Mouse (Mus musculus) ES-E14 (cell line): ENCODE data around the gene Tspo. TPM values are rescaled to one million over a fixed set of nuclear protein-coding genes. Genes with fewer than 3 reads are reported as not detected.

Experiments used
- DNase-seq: peaks from one replicate; pipeline ENCODE4 v3.0.0-alpha.2; 2013; ENCODE audit warnings: low read depth, low spot score
- H3K27ac ChIP-seq: 2 replicates; pipeline ENCODE4 v1.5.1; 2012; ENCODE audit warnings: low read depth, mild to moderate bottlenecking, low read length, moderate library complexity, mixed read lengths; ENCODE audit not compliant: poor library complexity, insufficient read depth, severe bottlenecking
- H3K36me3 ChIP-seq: 2 replicates; pipeline ENCODE4 v1.6.1; 2012; ENCODE audit warnings: mild to moderate bottlenecking, low read length, moderate library complexity, mixed read lengths; ENCODE audit not compliant: control insufficient read depth, poor library complexity, insufficient read depth, severe bottlenecking
- H3K4me1 ChIP-seq, 2 experiments: fragments of 150-350 bp in 1 of 2; sonication (generic) in 1 of 2; 2 replicates each; pipeline ENCODE4 v1.6.1; 2012; ENCODE audit warnings: low read length in 2 of 2, mild to moderate bottlenecking in 1 of 2, mixed read lengths in 1 of 2; ENCODE audit not compliant: control insufficient read depth in 2 of 2, insufficient read depth in 2 of 2, poor library complexity in 1 of 2
- H3K4me3 ChIP-seq, 2 experiments: fragments of 150-350 bp in 1 of 2; sonication (generic) in 1 of 2; 2 replicates each; pipeline ENCODE4 v1.5.1; 2012; ENCODE audit warnings: low read length in 2 of 2, low read depth in 1 of 2, mild to moderate bottlenecking in 1 of 2, mixed read lengths in 1 of 2; ENCODE audit not compliant: insufficient read depth in 1 of 2, poor library complexity in 1 of 2, severe bottlenecking in 1 of 2
- H3K9ac ChIP-seq: 2 replicates; pipeline ENCODE4 v1.6.1; 2012; ENCODE audit warnings: low read depth, mild to moderate bottlenecking, low read length, mixed read lengths; ENCODE audit not compliant: poor library complexity, insufficient read depth, severe bottlenecking
- H3K9me3 ChIP-seq: fragments of 150-350 bp; sonication (generic); 2 replicates; pipeline ENCODE4 v1.6.1; 2012; ENCODE audit warnings: low read depth, mild to moderate bottlenecking, low read length; ENCODE audit not compliant: control insufficient read depth, insufficient read depth
- CHD2 ChIP-seq: IDR thresholded peaks from 2 replicates; pipeline ENCODE4 v1.6.1; 2014; ENCODE audit warnings: mild to moderate bottlenecking, low read depth, low read length, inconsistent platforms
- HCFC1 ChIP-seq: IDR thresholded peaks from 2 replicates; pipeline ENCODE4 v1.6.1; 2012; ENCODE audit warnings: low read length, inconsistent platforms, borderline replicate concordance; ENCODE audit not compliant: insufficient read depth
- MAFK ChIP-seq: IDR thresholded peaks from 2 replicates; pipeline ENCODE4 v1.6.1; 2014; ENCODE audit warnings: mild to moderate bottlenecking, low read depth, low read length, inconsistent platforms; ENCODE audit not compliant: insufficient read depth
- ZC3H11A ChIP-seq: IDR thresholded peaks from 2 replicates; pipeline ENCODE4 v1.6.1; 2012; ENCODE audit warnings: low read depth, mild to moderate bottlenecking, inconsistent platforms, low read length, borderline replicate concordance
- ZNF384 ChIP-seq: IDR thresholded peaks from 2 replicates; pipeline ENCODE4 v1.6.1; 2012; ENCODE audit warnings: low read depth, low read length, inconsistent platforms
- in situ Hi-C, 2 experiments: fragments of 600-800 bp; cut with MboI; formaldehyde crosslinking; loops; one replicate each; pipeline ENCODE4 v1.15.1; 2025; ENCODE audit warnings: low sequenced_read_pairs in 2 of 2, inconsistent platforms in 1 of 2; ENCODE audit not compliant: unreplicated experiment in 2 of 2
- total RNA-seq: library from RNA; depleted of rRNA; stranded (reverse); fragments of 300-350 nt; gene quantifications from 2 replicates; pipeline ENCODE4 v1.2.3, GENCODE M21; 2012

Tspo gene
- total RNA-seq, 1 experiment: 43.4 TPM

- in situ Hi-C loops: no loop called here
- no peaks in the 10 kb centered on the region for H3K4me1 ChIP-seq
- no peak overlapping the region for H3K9ac ChIP-seq
- H3K36me3 ChIP-seq: no peaks in the 10 kb centered on the region
- H3K4me3 ChIP-seq: no peak overlapping the region
- DNase-seq: no peak
- no peak overlapping the region for H3K27ac ChIP-seq
- H3K9me3 ChIP-seq: no peaks in the 10 kb centered on the region
- no peak for TF ChIP-seq HCFC1
- no peak for TF ChIP-seq MAFK
- no peak for TF ChIP-seq CHD2
- no peak for TF ChIP-seq ZNF384
- TF ChIP-seq ZC3H11A: no peak
Measured at GRCm38 (mm10) chr15:83602372-83603045, 39.1 kb downstream of the Tspo start.

GRCm38 (mm10) chr15:83603046-83603396, 39.6 kb downstream of the Tspo start:
- no peak for TF ChIP-seq MAFK
- no peak for TF ChIP-seq ZNF384
- no peak for TF ChIP-seq HCFC1
- TF ChIP-seq ZC3H11A: no peak
- TF ChIP-seq CHD2: no peak
- in situ Hi-C loops: no loop called here
- DNase-seq: no peak
- Histone ChIP-seq H3K9me3 (no peaks in the 10 kb centered on the region), H3K36me3 (no peaks in the 10 kb centered on the region), H3K4me3 (no peak overlapping the region), H3K4me1 (no peaks in the 10 kb centered on the region), H3K27ac (no peak overlapping the region), H3K9ac (no peak overlapping the region)

- H3K9ac ChIP-seq: no peak overlapping the region
- no peak for TF ChIP-seq HCFC1
- no peak for TF ChIP-seq MAFK
- TF ChIP-seq ZC3H11A: no peak
- TF ChIP-seq CHD2: no peak
- TF ChIP-seq ZNF384: no peak
- H3K27ac ChIP-seq: no peak overlapping the region
- H3K36me3 ChIP-seq: no peaks in the 10 kb centered on the region
- no peaks in the 10 kb centered on the region for H3K4me1 ChIP-seq
- no peak for DNase-seq
- H3K4me3 ChIP-seq: no peak overlapping the region
- in situ Hi-C loops: no loop called here
- no peaks in the 10 kb centered on the region for H3K9me3 ChIP-seq
Measured at GRCm38 (mm10) chr15:83603426-83603825, 40.0 kb downstream of the Tspo start.

- Histone ChIP-seq H3K27ac (no peak overlapping the region), H3K4me1 (no peaks in the 10 kb centered on the region), H3K36me3 (no peaks in the 10 kb centered on the region), H3K4me3 (no peak overlapping the region), H3K9me3 (no peaks in the 10 kb centered on the region), H3K9ac (no peak overlapping the region)
- TF ChIP-seq MAFK: no peak
- no peak for TF ChIP-seq ZNF384
- no peak for TF ChIP-seq HCFC1
- TF ChIP-seq ZC3H11A: no peak
- no peak for TF ChIP-seq CHD2
- no peak for DNase-seq
- in situ Hi-C loops: no loop called here
Measured at GRCm38 (mm10) chr15:83606216-83606615, 42.8 kb downstream of the Tspo start.
